Mouse (Mus musculus): ENCODE measurements around the gene 0610010K14Rik. TPM values are rescaled to one million over a fixed set of nuclear protein-coding genes. Genes with fewer than 3 reads are reported as not detected.

Gene 0610010K14Rik
- polyA plus RNA-seq, 1 experiment from 2014 or later = 244 TPM

MicroRNA genes within 50 kb of the gene (microRNA counts, 519-probe panel; counts per million panel counts)
- microRNA mmu-miR-195 (not detected), microRNA mmu-miR-497 (not detected)

Small RNA genes within 50 kb of the gene (microRNA-seq; reads per million reads assigned to microRNA genes)
- gene Mir195a (362 reads per million, percentile 66 among the genes with 10 or more reads in this experiment), gene Mir497 (not detected), gene Mir497b (not detected)

Other genes with a start within 250 kb of the 0610010K14Rik start
- 409 and 454 TPM in 2 replicates for gene Gabarap, start 246.8 kb downstream of the 0610010K14Rik start, polyA plus RNA-seq (2016; fragmentation: Nextera tagmentation; extraction: Ambion mirVana)
- gene Phf23, start 242.1 kb downstream of the 0610010K14Rik start, polyA plus RNA-seq (2016; fragmentation: Nextera tagmentation; extraction: Ambion mirVana) = 95.1 and 96.3 TPM in 2 replicates
- 52.1 and 54.1 TPM in 2 replicates for gene Dvl2, start 237.3 kb downstream of the 0610010K14Rik start, polyA plus RNA-seq (2016; fragmentation: Nextera tagmentation; extraction: Ambion mirVana)
- 42.2 and 48.6 TPM in 2 replicates for gene Acadvl, start 222.5 kb downstream of the 0610010K14Rik start, polyA plus RNA-seq (2016; fragmentation: Nextera tagmentation; extraction: Ambion mirVana)
- gene Dlg4, start 221.0 kb downstream of the 0610010K14Rik start, polyA plus RNA-seq (2016; fragmentation: Nextera tagmentation; extraction: Ambion mirVana) = 16.6 and 23.8 TPM in 2 replicates
- gene Asgr1, start 183.8 kb downstream of the 0610010K14Rik start, polyA plus RNA-seq (2016; fragmentation: Nextera tagmentation; extraction: Ambion mirVana) = 0.58 and 0.73 TPM in 2 replicates
- gene Asgr2, start 145.3 kb downstream of the 0610010K14Rik start, polyA plus RNA-seq (2016; fragmentation: Nextera tagmentation; extraction: Ambion mirVana) = not detected in 2 replicates
- gene Mgl2, start 107.6 kb downstream of the 0610010K14Rik start, polyA plus RNA-seq (2016; fragmentation: Nextera tagmentation; extraction: Ambion mirVana) = 0.12 TPM in 1 of 2 replicates, not detected in the other
- 0.35 and 0.61 TPM in 2 replicates for gene Clec10a, start 81.7 kb downstream of the 0610010K14Rik start, polyA plus RNA-seq (2016; fragmentation: Nextera tagmentation; extraction: Ambion mirVana)
- gene Slc16a11, start 25.2 kb downstream of the 0610010K14Rik start, polyA plus RNA-seq (2016; fragmentation: Nextera tagmentation; extraction: Ambion mirVana) = 1.2 and 1.3 TPM in 2 replicates
- gene Slc16a13, start 16.9 kb downstream of the 0610010K14Rik start, polyA plus RNA-seq (2016; fragmentation: Nextera tagmentation; extraction: Ambion mirVana) = 16.0 and 18.9 TPM in 2 replicates
- gene Bcl6b, start 8.1 kb downstream of the 0610010K14Rik start, polyA plus RNA-seq (2016; fragmentation: Nextera tagmentation; extraction: Ambion mirVana) = 4.8 and 5.0 TPM in 2 replicates
- 9.6 and 10.7 TPM in 2 replicates for gene Gm21988, start 1.9 kb upstream of the 0610010K14Rik start, polyA plus RNA-seq (2016; fragmentation: Nextera tagmentation; extraction: Ambion mirVana)
- 104 and 128 TPM in 2 replicates for gene Rnasek, start 1.9 kb upstream of the 0610010K14Rik start, polyA plus RNA-seq (2016; fragmentation: Nextera tagmentation; extraction: Ambion mirVana)
- gene Alox12, start 17.4 kb upstream of the 0610010K14Rik start, polyA plus RNA-seq (2016; fragmentation: Nextera tagmentation; extraction: Ambion mirVana) = 2.5 TPM in 2 replicates
- gene Alox12e, start 84.7 kb upstream of the 0610010K14Rik start, polyA plus RNA-seq (2016; fragmentation: Nextera tagmentation; extraction: Ambion mirVana) = not detected in 2 replicates
- 0.26 TPM in 1 of 2 replicates, not detected in the other for gene Alox15, start 114.1 kb upstream of the 0610010K14Rik start, polyA plus RNA-seq (2016; fragmentation: Nextera tagmentation; extraction: Ambion mirVana)
- gene Pelp1, start 172.1 kb upstream of the 0610010K14Rik start, polyA plus RNA-seq (2016; fragmentation: Nextera tagmentation; extraction: Ambion mirVana) = 52.2 and 53.2 TPM in 2 replicates
- gene Arrb2, start 194.7 kb upstream of the 0610010K14Rik start, polyA plus RNA-seq (2016; fragmentation: Nextera tagmentation; extraction: Ambion mirVana) = 28.3 and 37.4 TPM in 2 replicates
- gene Med11, start 214.0 kb upstream of the 0610010K14Rik start, polyA plus RNA-seq (2016; fragmentation: Nextera tagmentation; extraction: Ambion mirVana) = 39.7 and 44.6 TPM in 2 replicates
- 0.14 and 0.40 TPM in 2 replicates for gene Zmynd15, start 221.5 kb upstream of the 0610010K14Rik start, polyA plus RNA-seq (2016; fragmentation: Nextera tagmentation; extraction: Ambion mirVana)
- 0.46 and 0.63 TPM in 2 replicates for gene Cxcl16, start 222.1 kb upstream of the 0610010K14Rik start, polyA plus RNA-seq (2016; fragmentation: Nextera tagmentation; extraction: Ambion mirVana)

All from midbrain, embryonic 10.5 days (tissue).